Mouse (Mus musculus): ENCODE data around the gene Nr1h2. TPM values are rescaled to one million over a fixed set of nuclear protein-coding genes. Genes with fewer than 3 reads are reported as not detected.

Nr1h2 gene
- polyA plus RNA-seq, 1 experiment from 2014 or later, result 57.8 TPM

- Histone ChIP-seq H3K36me3 (ENCODE audit: control insufficient read depth, insufficient read depth, low read length) (no peaks in the 10 kb centered on the region), H3K9me3 (ENCODE audit: control insufficient read depth, low read length) (no peaks in the 10 kb centered on the region), H3K4me1 (ENCODE audit: control insufficient read depth in 2 of 2, insufficient read depth in 2 of 2, low read length in 2 of 2) (peaks cover 5 to 23% of the 10 kb centered on the region in 2 experiments; a peak in 3 of 4 replicates), H3K27ac (replicated peaks in 1 of 2; ENCODE audit: control insufficient read depth in 1 of 2, insufficient read depth in 1 of 2, low read depth in 2 of 2, low read length in 2 of 2) (no peak within 1 kb of the TSS), H3K4me2 (ENCODE audit: low read length) (peak within 1 kb of the TSS; percentile 90), H3K27me3 (ENCODE audit: control insufficient read depth, insufficient read depth, low read length) (peaks cover 81% of the 10 kb centered on the region), H3K9ac (ENCODE audit: low read length) (peak within 1 kb of the TSS; percentile 44), H3K4me3 (ENCODE audit: control insufficient read depth in 1 of 2, insufficient read depth in 1 of 2, low read depth in 1 of 2, low read length in 2 of 2) (peak within 1 kb of the TSS; percentile 43 to 53)
- WGBS, result under 1% methylated on average over 76 of the region's 80 CpGs
- peak; percentile 89 for ATAC-seq (ENCODE audit: insufficient number of reproducible peaks, insufficient read depth, low FRiP score, low read depth)
Observed at GRCm38 (mm10) chr7:44590402-44591347, 36.9 kb upstream of the Nr1h2 start, which contains the start of gene Kcnc3. Gene Kcnc3, plus strand, starts transcription at chr7:44590664.

- ATAC-seq (ENCODE audit: insufficient number of reproducible peaks, insufficient read depth, low FRiP score, low read depth), result no peak
- Histone ChIP-seq H3K4me1 (ENCODE audit: control insufficient read depth in 2 of 2, insufficient read depth in 2 of 2, low read length in 2 of 2) (peaks cover 5 to 23% of the 10 kb centered on the region in 2 experiments; a peak in 3 of 4 replicates), H3K27ac (replicated peaks in 1 of 2; ENCODE audit: control insufficient read depth in 1 of 2, insufficient read depth in 1 of 2, low read depth in 2 of 2, low read length in 2 of 2) (no peak overlapping the region), H3K4me2 (ENCODE audit: low read length) (peak overlapping the region; percentile 90), H3K36me3 (ENCODE audit: control insufficient read depth, insufficient read depth, low read length) (no peaks in the 10 kb centered on the region), H3K4me3 (ENCODE audit: control insufficient read depth in 1 of 2, insufficient read depth in 1 of 2, low read depth in 1 of 2, low read length in 2 of 2) (no peak overlapping the region), H3K27me3 (ENCODE audit: control insufficient read depth, insufficient read depth, low read length) (peaks cover 88% of the 10 kb centered on the region), H3K9ac (ENCODE audit: low read length) (no peak overlapping the region), H3K9me3 (ENCODE audit: control insufficient read depth, low read length) (no peaks in the 10 kb centered on the region)
- WGBS, result 5% methylated on average over 13 of the region's 13 CpGs
Observed at GRCm38 (mm10) chr7:44589946-44590345, 36.2 kb upstream of the Nr1h2 start.

GRCm38 (mm10) chr7:44589149-44589548, 35.4 kb upstream of the Nr1h2 start:
- ATAC-seq (ENCODE audit: insufficient number of reproducible peaks, insufficient read depth, low FRiP score, low read depth), result no peak

GRCm38 (mm10) chr7:44588338-44588737, 34.6 kb upstream of the Nr1h2 start:
- WGBS, result 4% methylated on average over 12 of the region's 12 CpGs
- no peak for ATAC-seq (ENCODE audit: insufficient number of reproducible peaks, insufficient read depth, low FRiP score, low read depth)
- Histone ChIP-seq H3K27ac (replicated peaks in 1 of 2; ENCODE audit: control insufficient read depth in 1 of 2, insufficient read depth in 1 of 2, low read depth in 2 of 2, low read length in 2 of 2) (no peak overlapping the region), H3K4me1 (ENCODE audit: control insufficient read depth in 2 of 2, insufficient read depth in 2 of 2, low read length in 2 of 2) (peaks cover 5 to 23% of the 10 kb centered on the region in 2 experiments; a peak in 3 of 4 replicates), H3K27me3 (ENCODE audit: control insufficient read depth, insufficient read depth, low read length) (peaks cover 88% of the 10 kb centered on the region), H3K9ac (ENCODE audit: low read length) (no peak overlapping the region), H3K4me3 (ENCODE audit: control insufficient read depth in 1 of 2, insufficient read depth in 1 of 2, low read depth in 1 of 2, low read length in 2 of 2) (no peak overlapping the region), H3K4me2 (ENCODE audit: low read length) (peak overlapping the region; percentile 68), H3K36me3 (ENCODE audit: control insufficient read depth, insufficient read depth, low read length) (no peaks in the 10 kb centered on the region), H3K9me3 (ENCODE audit: control insufficient read depth, low read length) (no peaks in the 10 kb centered on the region)

More at GRCm38 (mm10) chr7:44589149-44589548, 35.4 kb upstream of the Nr1h2 start:
- H3K4me2 ChIP-seq (ENCODE audit: low read length), result peak overlapping the region; percentile 68
- under 1% methylated on average over 23 of the region's 33 CpGs for WGBS
- no peak overlapping the region for H3K27ac ChIP-seq (replicated peaks in 1 of 2; ENCODE audit: control insufficient read depth in 1 of 2, insufficient read depth in 1 of 2, low read depth in 2 of 2, low read length in 2 of 2)
- peak overlapping the region; percentile 54 for H3K9ac ChIP-seq (ENCODE audit: low read length)
- peak overlapping the region; percentile 33 to 34 for H3K4me3 ChIP-seq (ENCODE audit: control insufficient read depth in 1 of 2, insufficient read depth in 1 of 2, low read depth in 1 of 2, low read length in 2 of 2)
- no peaks in the 10 kb centered on the region for H3K9me3 ChIP-seq (ENCODE audit: control insufficient read depth, low read length)
- H3K4me1 ChIP-seq (ENCODE audit: control insufficient read depth in 2 of 2, insufficient read depth in 2 of 2, low read length in 2 of 2), result peaks cover 5 to 23% of the 10 kb centered on the region in 2 experiments; a peak in 3 of 4 replicates
- peaks cover 92% of the 10 kb centered on the region for H3K27me3 ChIP-seq (ENCODE audit: control insufficient read depth, insufficient read depth, low read length)
- no peaks in the 10 kb centered on the region for H3K36me3 ChIP-seq (ENCODE audit: control insufficient read depth, insufficient read depth, low read length)

- Histone ChIP-seq H3K4me1 (ENCODE audit: control insufficient read depth in 2 of 2, insufficient read depth in 2 of 2, low read length in 2 of 2) (peaks cover 6 to 23% of the 10 kb centered on the region in 2 experiments; a peak in 3 of 4 replicates), H3K27me3 (ENCODE audit: control insufficient read depth, insufficient read depth, low read length) (peaks cover 81% of the 10 kb centered on the region), H3K36me3 (ENCODE audit: control insufficient read depth, insufficient read depth, low read length) (no peaks in the 10 kb centered on the region), H3K4me2 (ENCODE audit: low read length) (no peak overlapping the region), H3K9ac (ENCODE audit: low read length) (no peak overlapping the region), H3K27ac (replicated peaks in 1 of 2; ENCODE audit: control insufficient read depth in 1 of 2, insufficient read depth in 1 of 2, low read depth in 2 of 2, low read length in 2 of 2) (no peak overlapping the region), H3K9me3 (ENCODE audit: control insufficient read depth, low read length) (no peaks in the 10 kb centered on the region), H3K4me3 (ENCODE audit: control insufficient read depth in 1 of 2, insufficient read depth in 1 of 2, low read depth in 1 of 2, low read length in 2 of 2) (no peak overlapping the region)
- no peak for ATAC-seq (ENCODE audit: insufficient number of reproducible peaks, insufficient read depth, low FRiP score, low read depth)
- WGBS, result 42% methylated on average over 6 of the region's 6 CpGs
Observed at GRCm38 (mm10) chr7:44587676-44588075, 33.9 kb upstream of the Nr1h2 start.

GRCm38 (mm10) chr7:44586930-44587329, 33.2 kb upstream of the Nr1h2 start:
- no peak overlapping the region for H3K9ac ChIP-seq (ENCODE audit: low read length)
- peaks cover 6 to 23% of the 10 kb centered on the region in 2 experiments; a peak in 3 of 4 replicates for H3K4me1 ChIP-seq (ENCODE audit: control insufficient read depth in 2 of 2, insufficient read depth in 2 of 2, low read length in 2 of 2)
- no peak for ATAC-seq (ENCODE audit: insufficient number of reproducible peaks, insufficient read depth, low FRiP score, low read depth)
- no peaks in the 10 kb centered on the region for H3K36me3 ChIP-seq (ENCODE audit: control insufficient read depth, insufficient read depth, low read length)
- H3K27me3 ChIP-seq (ENCODE audit: control insufficient read depth, insufficient read depth, low read length), result peaks cover 74% of the 10 kb centered on the region
- peak overlapping the region; percentile 54 for H3K4me2 ChIP-seq (ENCODE audit: low read length)
- no peaks in the 10 kb centered on the region for H3K9me3 ChIP-seq (ENCODE audit: control insufficient read depth, low read length)
- 1% methylated on average over 18 of the region's 18 CpGs for WGBS
- peak overlapping the region; percentile 23 to 27; a peak in 3 of 4 replicates for H3K4me3 ChIP-seq (ENCODE audit: control insufficient read depth in 1 of 2, insufficient read depth in 1 of 2, low read depth in 1 of 2, low read length in 2 of 2)
- H3K27ac ChIP-seq (replicated peaks in 1 of 2; ENCODE audit: control insufficient read depth in 1 of 2, insufficient read depth in 1 of 2, low read depth in 2 of 2, low read length in 2 of 2), result no peak overlapping the region

GRCm38 (mm10) chr7:44586518-44586917, 32.8 kb upstream of the Nr1h2 start:
- no peak for ATAC-seq (ENCODE audit: insufficient number of reproducible peaks, insufficient read depth, low FRiP score, low read depth)
- Histone ChIP-seq H3K4me3 (ENCODE audit: control insufficient read depth in 1 of 2, insufficient read depth in 1 of 2, low read depth in 1 of 2, low read length in 2 of 2) (peak overlapping the region; percentile 10 to 23; a peak in 3 of 4 replicates), H3K9ac (ENCODE audit: low read length) (no peak overlapping the region), H3K9me3 (ENCODE audit: control insufficient read depth, low read length) (no peaks in the 10 kb centered on the region), H3K27me3 (ENCODE audit: control insufficient read depth, insufficient read depth, low read length) (peaks cover 70% of the 10 kb centered on the region), H3K36me3 (ENCODE audit: control insufficient read depth, insufficient read depth, low read length) (no peaks in the 10 kb centered on the region), H3K4me1 (ENCODE audit: control insufficient read depth in 2 of 2, insufficient read depth in 2 of 2, low read length in 2 of 2) (peaks cover 6 to 19% of the 10 kb centered on the region in 2 experiments; a peak in 3 of 4 replicates), H3K27ac (replicated peaks in 1 of 2; ENCODE audit: control insufficient read depth in 1 of 2, insufficient read depth in 1 of 2, low read depth in 2 of 2, low read length in 2 of 2) (no peak overlapping the region), H3K4me2 (ENCODE audit: low read length) (peak overlapping the region; percentile 54)
- 16% methylated on average over 19 of the region's 19 CpGs for WGBS
